Mouse (Mus musculus) intestine, embryonic 15.5 days (tissue): Measurements from ENCODE around the gene Csrnp1. TPM values are rescaled to one million over a fixed set of nuclear protein-coding genes. Genes with fewer than 3 reads are reported as not detected.

ENCODE experiments used
- ATAC-seq: fragments of 200-750 bp; cut with Nextera tagmentation; 2 replicates; pipeline ENCODE4 v1.8.0; 2017; ENCODE audit warnings: moderate TSS enrichment, moderate library complexity
- H3K27ac ChIP-seq: fragments of 300-500 bp; sonication (generic); 2 replicates; pipeline ENCODE4 v1.5.1; 2015; ENCODE audit warnings: mild to moderate bottlenecking, inconsistent platforms
- H3K27me3 ChIP-seq: fragments of 300-500 bp; sonication (generic); replicated peaks from 2 replicates; pipeline ENCODE4 v1.6.1; 2015; ENCODE audit warnings: inconsistent platforms
- H3K36me3 ChIP-seq: fragments of 300-500 bp; sonication (generic); 2 replicates; pipeline ENCODE4 v1.6.1; 2015; ENCODE audit warnings: inconsistent platforms
- H3K4me1 ChIP-seq: fragments of 300-500 bp; sonication (generic); replicated peaks from 2 replicates; pipeline ENCODE4 v1.6.1; 2015; ENCODE audit warnings: inconsistent platforms
- H3K4me2 ChIP-seq: fragments of 300-500 bp; sonication (generic); replicated peaks from 2 replicates; pipeline ENCODE4 v1.6.1; 2015; ENCODE audit warnings: mild to moderate bottlenecking, inconsistent platforms
- H3K4me3 ChIP-seq: fragments of 300-500 bp; sonication (generic); replicated peaks from 2 replicates; pipeline ENCODE4 v1.5.1; 2015; ENCODE audit warnings: inconsistent platforms
- H3K9ac ChIP-seq: fragments of 300-500 bp; sonication (generic); 2 replicates; pipeline ENCODE4 v1.6.1; 2015; ENCODE audit warnings: inconsistent platforms
- H3K9me3 ChIP-seq: fragments of 300-500 bp; sonication (generic); 2 replicates; pipeline ENCODE4 v1.6.1; 2016; ENCODE audit warnings: inconsistent platforms
- WGBS: fragments of 180-500 bp; shearing (Covaris S2); methylation state at CpG from one replicate; pipeline ENCODE4 v1.1.7; 2015; 5-methylcytosine and 5-hydroxymethylcytosine counted together
- polyA plus RNA-seq: library from polyadenylated mRNA; unstranded; fragments of >200 nt; fragmentation: Nextera tagmentation; extraction: Ambion mirVana; gene quantifications from 2 replicates; pipeline ENCODE4 v1.2.1, GENCODE M21; 2015

The Csrnp1 gene
- polyA plus RNA-seq, 1 experiment from 2014 or later, result 5.3 TPM

DNA sequence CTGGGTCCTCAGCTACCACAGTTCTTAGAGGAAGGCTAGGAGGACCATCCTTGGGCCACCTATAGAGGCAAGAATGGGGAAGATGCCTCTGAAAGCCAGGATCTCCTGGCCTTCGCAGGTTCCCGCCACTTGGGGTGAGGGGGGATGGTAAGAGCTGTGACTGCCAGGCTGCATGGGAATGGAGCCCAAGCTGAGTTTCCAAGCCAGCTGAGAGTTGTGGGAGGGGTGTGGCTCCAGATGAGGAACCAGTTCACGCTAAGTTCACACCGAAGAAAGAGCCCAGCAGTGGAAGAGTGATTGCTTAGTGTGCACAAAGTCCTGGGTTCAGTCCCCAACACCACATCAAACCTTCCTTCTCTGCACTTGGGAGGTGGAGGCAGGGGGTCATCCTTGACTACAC is 22.2 kb downstream of the Csrnp1 start:
- Histone ChIP-seq H3K9ac (no peak overlapping the region), H3K4me1 (peaks cover 9% of the 10 kb centered on the region), H3K4me2 (no peak overlapping the region), H3K27me3 (no peaks in the 10 kb centered on the region), H3K36me3 (no peaks in the 10 kb centered on the region), H3K9me3 (no peaks in the 10 kb centered on the region), H3K27ac (no peak overlapping the region), H3K4me3 (no peak overlapping the region)
- 66% methylated on average over 4 of the region's 4 CpGs for WGBS
- ATAC-seq, result no peak

DNA sequence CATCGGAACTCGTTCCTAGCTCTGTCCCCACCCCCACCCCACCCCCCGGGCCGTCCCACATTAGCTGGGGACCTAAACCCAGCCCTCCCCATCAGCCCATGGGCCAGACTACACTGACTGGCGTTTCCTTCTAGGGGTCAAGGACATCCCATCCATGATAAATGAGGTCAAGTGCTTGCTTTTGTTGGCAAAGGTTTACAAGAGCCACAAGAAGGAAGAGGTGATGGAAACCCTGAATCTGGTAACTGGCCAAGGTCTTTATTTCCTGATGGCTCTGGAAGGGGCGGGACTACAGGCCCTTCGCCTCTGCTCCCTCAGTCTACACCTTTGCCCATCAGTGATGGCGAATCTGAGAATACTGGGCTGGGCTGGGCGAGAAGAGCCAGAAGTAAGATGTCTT is 25.6 kb downstream of the Csrnp1 start:
- no peak for ATAC-seq
- peaks cover 9% of the 10 kb centered on the region for H3K4me1 ChIP-seq
- H3K27me3 ChIP-seq, result no peaks in the 10 kb centered on the region
- H3K9me3 ChIP-seq, result no peaks in the 10 kb centered on the region
- H3K9ac ChIP-seq, result no peak overlapping the region
- no peaks in the 10 kb centered on the region for H3K36me3 ChIP-seq
- H3K27ac ChIP-seq, result no peak overlapping the region
- WGBS, result 75% methylated on average over 9 of the region's 9 CpGs
- H3K4me2 ChIP-seq, result no peak overlapping the region
- H3K4me3 ChIP-seq, result no peak overlapping the region

DNA sequence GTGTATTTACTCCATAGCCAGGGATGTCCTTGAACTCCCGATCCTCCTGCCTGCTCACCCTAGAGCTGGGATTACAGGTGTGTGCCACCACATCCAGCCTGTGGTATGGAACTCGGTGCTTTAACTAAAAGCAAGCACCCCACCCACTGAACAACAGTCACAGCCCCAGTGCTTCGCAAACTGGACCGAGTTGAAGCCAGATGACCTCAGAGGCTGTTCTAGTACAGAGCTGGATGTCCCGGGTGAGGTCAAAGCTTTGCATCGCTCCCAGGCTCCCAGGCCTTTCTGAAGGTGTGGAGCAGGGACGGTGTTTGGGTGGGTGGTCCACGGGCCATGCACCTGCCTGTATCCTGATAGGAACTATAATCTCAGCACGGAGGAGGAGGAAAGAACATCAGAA is 33.1 kb downstream of the Csrnp1 start:
- Histone ChIP-seq H3K9ac (no peak overlapping the region), H3K4me3 (no peak overlapping the region), H3K4me2 (no peak overlapping the region), H3K27me3 (no peaks in the 10 kb centered on the region), H3K36me3 (no peaks in the 10 kb centered on the region), H3K9me3 (no peaks in the 10 kb centered on the region), H3K27ac (no peak overlapping the region), H3K4me1 (peaks cover 9% of the 10 kb centered on the region)
- WGBS, result 81% methylated on average over 9 of the region's 9 CpGs
- no peak for ATAC-seq

DNA sequence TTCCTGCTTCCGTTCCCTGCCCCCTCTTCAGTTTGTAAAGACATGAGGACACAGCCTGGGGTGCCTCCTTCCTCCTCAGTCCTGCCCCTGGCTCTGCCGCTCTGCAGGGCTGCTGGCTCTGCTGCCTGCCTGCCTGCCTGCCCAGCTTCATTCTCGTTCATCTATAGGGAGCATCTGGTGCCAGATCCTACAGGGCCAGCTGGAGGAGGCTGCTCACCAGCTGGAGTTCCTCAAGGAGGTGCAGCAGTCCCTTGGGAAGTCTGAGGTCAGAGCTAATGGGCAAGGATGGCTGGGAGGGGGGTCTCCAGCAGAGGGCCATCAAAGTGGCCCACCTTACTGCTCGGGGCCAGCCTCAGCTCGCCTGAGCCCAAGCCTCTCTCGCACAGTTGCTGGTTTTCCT is 34.0 kb downstream of the Csrnp1 start:
- H3K9ac ChIP-seq, result no peak overlapping the region
- ATAC-seq, result peak; percentile 51
- no peaks in the 10 kb centered on the region for H3K36me3 ChIP-seq
- H3K27ac ChIP-seq, result no peak overlapping the region
- H3K4me2 ChIP-seq, result no peak overlapping the region
- 37% methylated on average over 6 of the region's 6 CpGs for WGBS
- H3K27me3 ChIP-seq, result no peaks in the 10 kb centered on the region
- peaks cover 9% of the 10 kb centered on the region for H3K4me1 ChIP-seq
- no peaks in the 10 kb centered on the region for H3K9me3 ChIP-seq
- H3K4me3 ChIP-seq, result no peak overlapping the region

DNA sequence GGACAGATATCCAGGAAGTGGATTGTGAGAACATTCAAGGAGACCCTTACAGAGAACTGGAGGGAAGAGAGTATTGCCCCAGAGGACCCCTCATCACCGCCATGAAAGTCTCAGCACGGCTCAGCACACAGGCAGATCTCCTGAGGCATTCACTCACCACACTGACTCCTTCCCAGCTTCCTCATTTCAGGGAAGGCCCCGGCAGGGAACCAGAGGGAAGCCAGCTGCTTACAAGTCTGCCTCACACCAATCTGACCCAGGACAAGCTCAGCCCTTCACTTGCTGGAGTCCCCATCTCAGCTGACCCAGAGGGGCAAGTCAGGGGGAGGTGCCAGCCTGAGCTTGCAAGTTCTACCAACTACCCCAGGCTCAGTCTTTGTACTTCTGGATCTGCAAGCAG is 35.7 kb downstream of the Csrnp1 start:
- Histone ChIP-seq H3K27me3 (no peaks in the 10 kb centered on the region), H3K4me1 (peaks cover 9% of the 10 kb centered on the region), H3K4me2 (no peak overlapping the region), H3K4me3 (no peak overlapping the region), H3K9me3 (no peaks in the 10 kb centered on the region), H3K9ac (no peak overlapping the region), H3K36me3 (no peaks in the 10 kb centered on the region), H3K27ac (no peak overlapping the region)
- WGBS, result 45% methylated on average over 3 of the region's 3 CpGs
- no peak for ATAC-seq

DNA sequence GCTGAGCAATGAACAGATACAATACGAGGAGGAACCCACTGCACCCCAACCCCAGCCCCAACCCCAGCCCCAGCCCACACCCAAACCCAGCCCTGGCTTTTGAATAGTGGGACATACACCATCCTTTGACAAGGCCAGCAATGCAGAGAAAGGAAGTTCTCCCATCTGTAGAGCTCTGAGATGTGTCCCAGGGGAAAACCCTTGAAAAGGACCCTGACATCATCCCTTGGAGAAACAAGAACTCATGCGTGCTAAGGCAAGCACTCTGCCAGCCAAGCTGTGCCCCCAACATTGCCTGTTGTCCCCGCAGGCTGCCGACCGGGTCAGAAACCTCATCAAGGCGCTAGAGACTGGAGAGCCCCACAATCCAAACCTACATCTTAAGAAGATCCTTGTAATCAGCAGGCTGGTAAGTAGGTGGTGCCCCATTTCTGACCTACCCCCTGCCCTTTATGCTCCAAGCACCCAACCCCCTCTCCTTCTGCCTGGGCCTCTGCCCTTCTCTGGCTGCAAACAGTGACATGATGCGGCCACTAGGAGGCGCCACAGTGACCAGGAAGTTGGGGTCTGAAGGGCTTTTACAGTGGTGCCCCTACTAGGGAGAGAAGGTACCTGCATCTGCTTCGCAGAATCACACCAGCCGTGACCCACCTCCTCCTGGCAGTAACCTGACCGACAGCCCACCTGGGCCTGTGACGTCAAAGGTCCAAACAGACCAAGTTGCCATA is 39.1 kb downstream of the Csrnp1 start:
- Histone ChIP-seq H3K36me3 (no peaks in the 10 kb centered on the region), H3K4me1 (peaks cover 4% of the 10 kb centered on the region), H3K4me2 (no peak overlapping the region), H3K27ac (no peak overlapping the region), H3K4me3 (no peak overlapping the region), H3K9me3 (no peaks in the 10 kb centered on the region), H3K27me3 (no peaks in the 10 kb centered on the region), H3K9ac (no peak overlapping the region)
- 70% methylated on average over 12 of the region's 12 CpGs for WGBS
- ATAC-seq, result no peak

DNA sequence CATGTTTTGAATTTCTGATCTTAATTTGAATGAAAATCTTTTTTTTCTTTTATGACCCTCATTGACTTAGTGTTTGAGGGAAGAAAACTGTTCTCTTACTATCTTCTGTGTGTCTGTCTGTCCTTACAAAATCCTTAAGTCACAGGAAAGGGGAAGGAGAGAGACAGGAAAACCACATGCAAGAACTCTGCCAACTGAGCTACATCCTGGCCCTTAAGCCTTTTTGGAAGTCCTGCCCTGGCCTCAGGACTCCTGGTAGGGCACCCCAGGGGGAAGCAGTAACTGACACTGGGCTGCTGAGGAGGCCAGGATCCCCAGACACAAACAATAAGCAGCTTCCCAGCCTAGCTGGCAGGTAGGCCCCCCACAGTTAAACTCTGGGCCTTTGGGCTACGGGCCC is 41.1 kb downstream of the Csrnp1 start:
- Histone ChIP-seq H3K27me3 (no peaks in the 10 kb centered on the region), H3K4me3 (no peak overlapping the region), H3K4me1 (no peaks in the 10 kb centered on the region), H3K4me2 (no peak overlapping the region), H3K9me3 (no peaks in the 10 kb centered on the region), H3K9ac (no peak overlapping the region), H3K36me3 (no peaks in the 10 kb centered on the region), H3K27ac (no peak overlapping the region)
- no peak for ATAC-seq
- WGBS, result 67% methylated on average over 1 of the region's 1 CpGs

DNA sequence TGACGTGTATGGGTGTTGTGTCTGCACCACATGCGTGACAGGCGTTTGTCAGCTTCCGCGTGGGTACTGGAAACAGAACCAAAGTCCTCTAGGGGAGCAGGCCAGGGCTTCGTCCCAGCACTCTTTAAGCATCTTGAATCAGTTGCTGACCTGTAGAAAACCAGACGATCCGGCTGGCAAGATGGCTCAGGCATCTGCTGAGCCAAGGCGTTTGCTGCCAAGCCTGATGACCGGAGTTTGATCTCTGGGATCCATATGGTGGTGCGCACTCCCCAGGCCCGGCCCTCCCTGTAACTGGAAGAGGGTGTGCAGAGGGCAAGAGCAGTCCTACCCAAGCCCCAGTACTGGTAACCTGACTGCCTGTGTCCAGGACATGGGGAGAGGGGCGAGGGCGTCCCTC is 42.6 kb downstream of the Csrnp1 start:
- Histone ChIP-seq H3K4me1 (peaks cover 5% of the 10 kb centered on the region), H3K4me3 (no peak overlapping the region), H3K9me3 (no peaks in the 10 kb centered on the region), H3K9ac (no peak overlapping the region), H3K4me2 (no peak overlapping the region), H3K27ac (no peak overlapping the region), H3K36me3 (no peaks in the 10 kb centered on the region), H3K27me3 (no peaks in the 10 kb centered on the region)
- 83% methylated on average over 14 of the region's 14 CpGs for WGBS
- ATAC-seq, result no peak

DNA sequence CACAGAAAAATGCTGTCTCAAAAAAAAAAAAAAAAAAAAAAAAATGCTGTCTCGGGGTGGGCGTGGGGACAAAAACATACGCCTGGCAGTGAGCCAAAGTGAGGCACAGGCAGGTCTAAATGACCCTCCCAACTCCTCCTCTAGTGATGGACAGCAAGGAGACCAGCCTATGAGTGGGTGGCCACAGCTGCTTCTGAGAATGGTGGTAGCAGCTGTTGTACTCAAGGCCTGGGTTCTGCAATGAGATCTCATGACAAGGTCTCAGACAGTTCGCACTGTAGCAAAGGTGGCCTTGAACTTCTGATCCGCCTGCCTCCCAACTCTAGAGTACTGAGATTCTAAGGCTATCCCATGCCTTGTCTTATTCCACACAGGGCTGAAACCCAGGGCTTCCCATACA is 43.1 kb downstream of the Csrnp1 start:
- Histone ChIP-seq H3K9ac (no peak overlapping the region), H3K27ac (no peak overlapping the region), H3K4me2 (no peak overlapping the region), H3K4me3 (no peak overlapping the region), H3K9me3 (no peaks in the 10 kb centered on the region), H3K4me1 (peaks cover 7% of the 10 kb centered on the region), H3K36me3 (no peaks in the 10 kb centered on the region), H3K27me3 (no peaks in the 10 kb centered on the region)
- ATAC-seq, result no peak
- WGBS, result 68% methylated on average over 5 of the region's 5 CpGs

DNA sequence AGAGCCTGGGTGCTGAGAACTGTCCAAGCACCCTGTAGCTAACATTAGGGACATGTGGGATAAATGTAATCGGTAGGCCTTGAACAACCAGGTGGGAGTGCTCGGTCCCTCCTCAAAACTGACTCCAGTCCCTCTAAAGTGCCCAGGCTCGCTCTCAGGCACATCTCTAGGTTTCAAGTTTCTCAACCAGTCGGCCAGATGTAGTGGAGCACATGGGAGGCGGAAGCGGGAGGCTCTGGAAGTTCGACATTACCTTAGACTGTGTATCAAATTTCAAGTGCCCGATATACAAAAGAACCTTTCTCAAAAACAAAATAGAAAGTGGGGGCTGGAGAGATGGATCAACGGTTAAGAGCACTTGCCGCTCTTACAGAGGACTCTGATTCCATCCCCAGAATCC is 44.8 kb downstream of the Csrnp1 start:
- no peaks in the 10 kb centered on the region for H3K36me3 ChIP-seq
- H3K4me2 ChIP-seq, result no peak overlapping the region
- 56% methylated on average over 10 of the region's 10 CpGs for WGBS
- H3K4me1 ChIP-seq, result peaks cover 10% of the 10 kb centered on the region
- H3K9me3 ChIP-seq, result no peaks in the 10 kb centered on the region
- no peak overlapping the region for H3K9ac ChIP-seq
- H3K27me3 ChIP-seq, result no peaks in the 10 kb centered on the region
- no peak overlapping the region for H3K27ac ChIP-seq
- no peak overlapping the region for H3K4me3 ChIP-seq
- no peak for ATAC-seq

DNA sequence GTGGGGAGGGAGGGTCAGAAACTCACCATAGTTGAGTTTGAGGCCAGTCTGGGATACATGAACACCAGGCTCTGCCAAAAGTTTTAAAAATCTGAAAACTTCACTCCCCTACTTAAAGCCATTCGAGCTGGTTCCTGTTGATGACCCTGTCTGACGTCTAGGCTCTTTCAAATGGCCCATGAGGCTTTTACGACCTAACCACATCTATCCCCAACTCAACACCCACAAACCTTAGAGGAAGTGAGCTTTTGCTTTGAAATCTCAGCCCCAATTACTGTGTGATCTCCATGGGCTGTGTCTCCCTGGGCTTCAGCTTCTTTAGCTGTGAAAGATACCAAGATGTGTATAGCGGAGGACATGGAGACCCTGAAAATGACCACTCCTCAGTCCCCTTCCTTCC is 46.0 kb downstream of the Csrnp1 start:
- Histone ChIP-seq H3K9ac (no peak overlapping the region), H3K27ac (no peak overlapping the region), H3K4me3 (no peak overlapping the region), H3K4me2 (no peak overlapping the region), H3K36me3 (no peaks in the 10 kb centered on the region), H3K4me1 (peaks cover 16% of the 10 kb centered on the region), H3K9me3 (no peaks in the 10 kb centered on the region), H3K27me3 (no peaks in the 10 kb centered on the region)
- 70% methylated on average over 4 of the region's 4 CpGs for WGBS
- no peak for ATAC-seq

DNA sequence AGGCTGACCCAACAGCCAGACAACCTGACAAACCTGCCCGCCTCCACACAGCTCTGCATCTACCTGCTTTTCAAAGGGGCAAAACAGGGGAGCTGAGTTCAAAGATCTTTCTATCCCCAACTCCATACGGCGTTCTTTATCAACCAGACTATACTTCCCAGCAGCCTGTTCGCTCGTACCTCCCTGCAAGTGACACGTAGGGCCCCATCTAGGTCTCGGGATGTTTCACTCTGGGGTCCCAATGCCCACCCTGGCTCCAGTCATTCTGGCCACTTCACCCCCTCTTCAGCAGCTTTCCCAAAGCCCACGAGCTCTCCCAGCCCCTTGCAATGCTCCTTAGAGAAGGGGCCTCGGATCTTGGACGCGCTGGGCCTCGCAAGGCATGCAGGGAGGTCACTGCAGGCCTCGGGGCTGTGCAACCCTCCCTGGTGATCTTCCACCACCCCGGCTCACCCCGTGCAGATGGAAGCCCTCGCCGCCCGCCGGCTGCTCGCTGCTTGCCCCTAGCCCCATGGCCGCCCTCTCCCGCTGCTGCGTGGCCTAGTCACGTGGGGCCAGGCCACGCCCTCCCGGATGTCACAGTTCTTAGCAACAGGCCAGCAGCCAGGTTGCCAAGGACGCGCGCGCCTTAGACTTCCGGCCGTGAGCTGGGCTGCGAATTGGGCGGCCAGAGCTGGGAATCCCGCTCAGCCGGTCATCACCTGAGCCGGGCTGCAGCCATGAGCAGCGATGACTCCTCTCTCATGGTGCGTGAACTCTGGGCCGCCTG is 47.3 kb downstream of the Csrnp1 start, which contains the start of the genes Gorasp1 and Ttc21a:
TSS of gene Gorasp1 (minus strand) at position 561 of the 769 bp plus-strand sequence.
TSS of gene Ttc21a (plus strand) at position 602 of the 769 bp plus-strand sequence.
- Histone ChIP-seq H3K27me3 (no peaks in the 10 kb centered on the region), H3K9me3 (no peaks in the 10 kb centered on the region), H3K4me2 (peak within 1 kb of the TSS; percentile 74), H3K4me1 (peaks cover 23% of the 10 kb centered on the region), H3K9ac (peak within 1 kb of the TSS; percentile 75), H3K4me3 (peak within 1 kb of the TSS; percentile 71), H3K27ac (peak within 1 kb of the TSS; percentile 78), H3K36me3 (no peaks in the 10 kb centered on the region)
- ATAC-seq, result peak; percentile 95
- WGBS, result 2% methylated on average over 40 of the region's 40 CpGs

DNA sequence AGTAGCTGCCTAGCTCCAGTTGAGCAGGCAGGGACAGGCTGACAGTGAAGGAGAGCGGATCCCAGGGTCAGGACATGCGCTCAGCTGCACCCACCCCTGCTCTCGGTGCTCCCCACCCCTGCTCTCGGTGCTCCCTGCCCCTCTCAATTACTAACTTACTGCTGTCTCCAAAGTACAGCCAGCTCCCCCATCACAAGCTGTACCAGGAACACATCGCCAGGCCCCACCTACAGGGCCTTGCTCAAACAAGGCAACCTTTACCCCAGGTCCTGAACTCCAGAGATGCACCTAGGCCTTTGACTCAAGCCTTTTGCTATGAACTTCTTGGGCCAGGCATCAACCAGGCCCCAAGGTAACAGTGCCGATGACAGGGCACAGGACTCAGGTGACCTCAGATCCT is 50.8 kb downstream of the Csrnp1 start:
- no peaks in the 10 kb centered on the region for H3K27me3 ChIP-seq
- no peak overlapping the region for H3K4me3 ChIP-seq
- no peak for ATAC-seq
- 89% methylated on average over 6 of the region's 6 CpGs for WGBS
- H3K9me3 ChIP-seq, result no peaks in the 10 kb centered on the region
- peaks cover 15% of the 10 kb centered on the region; the same call in 1 of the 2 replicates for H3K36me3 ChIP-seq
- H3K27ac ChIP-seq, result no peak overlapping the region
- no peak overlapping the region for H3K9ac ChIP-seq
- no peak overlapping the region for H3K4me2 ChIP-seq
- H3K4me1 ChIP-seq, result peaks cover 27% of the 10 kb centered on the region
